Comparison of ENCODE assay signal across 8 mouse cellular contexts in the genomic region with DNA sequence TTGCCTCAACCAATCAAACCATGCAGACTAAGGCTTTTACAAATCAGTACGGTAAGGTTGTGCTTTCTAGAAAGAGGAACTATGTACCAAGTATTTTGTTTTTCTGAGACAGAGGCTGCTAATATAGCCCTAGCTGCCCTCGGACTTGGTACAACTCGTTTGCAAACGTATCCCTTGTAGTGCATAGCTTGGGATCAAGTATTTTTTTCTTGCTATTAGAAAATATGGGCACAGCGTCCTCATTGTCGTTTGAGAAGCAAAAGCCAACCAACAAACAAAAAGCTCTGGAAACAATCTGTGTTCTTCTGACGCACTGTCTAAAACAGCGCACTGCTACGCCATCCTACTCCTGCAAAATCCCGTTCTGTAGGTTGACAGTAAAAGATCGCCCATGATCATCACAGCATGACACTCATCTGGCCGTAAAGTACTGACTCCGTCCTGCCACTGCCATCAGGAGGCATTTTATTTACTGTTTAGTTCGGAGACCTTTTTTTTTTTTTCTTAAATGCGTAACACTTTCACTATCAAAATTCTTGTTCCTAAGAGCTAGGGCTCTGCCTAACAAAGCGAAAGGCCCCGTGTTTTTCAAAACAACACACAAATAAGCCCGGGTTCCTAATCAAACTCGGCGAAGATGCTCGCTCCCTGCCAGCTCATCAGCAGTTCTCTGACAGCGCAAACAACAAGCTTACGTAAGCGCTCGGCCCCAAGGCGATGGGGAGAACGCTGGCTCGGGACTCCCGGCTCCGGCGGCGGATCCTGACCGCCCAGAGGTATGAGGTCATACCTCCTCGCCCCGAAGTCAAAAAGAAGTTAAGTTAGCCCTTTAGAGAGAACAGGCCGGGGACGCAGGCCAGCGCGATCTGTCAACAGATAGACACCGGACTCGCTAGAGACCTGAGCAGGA. TPM values are rescaled to one million over a fixed set of nuclear protein-coding genes. Genes with fewer than 3 reads are reported as not detected.
A peak's percentile ranks its signal among the peaks of the same experiment; 100 is the strongest.
DNase-seq lines count a peak whose midpoint lies in the region; ATAC-seq and TF ChIP-seq lines count a peak whose summit lies in the region.

No protein-coding gene starts in this region.

- 0 out of 2 replicates have a peak overlapping the region, but pooled peaks have one; percentile 32 for H3K27ac ChIP-seq in CH12.LX (ENCODE audit: insufficient read depth, low read depth)
- peak overlapping the region; percentile 83; the same call in 1 of the 2 replicates for H3K27ac ChIP-seq in intestine, embryonic 16.5 days (ENCODE audit: low read length)
- no peak overlapping the region for H3K27ac ChIP-seq in liver, embryonic 11.5 days (ENCODE audit: low read depth, low read length)
- H3K27ac ChIP-seq in midbrain, embryonic 16.5 days (ENCODE audit: low read length): peak overlapping the region; percentile 96; the same call in 1 of the 2 replicates

- TF ChIP-seq POLR2A in CH12.LX (IDR thresholded peaks at IDR 0.05; ENCODE audit: low read depth, low read length): no peak

- TF ChIP-seq EP300 in CH12.LX (IDR thresholded peaks at IDR 0.05; ENCODE audit: low read length): no peak

- in situ Hi-C loops in CH12.LX (cut with MboI; ENCODE audit: low pct_ligation_motif_present, low pct_unique_long_range_greater_than_20kb, low sequenced_read_pairs): no loop called here

- H3K9me3 ChIP-seq in CH12.LX (replicated peaks; ENCODE audit: low read length): no peaks in the 10 kb centered on the region
- no peaks in the 10 kb centered on the region for H3K9me3 ChIP-seq in intestine, embryonic 16.5 days (ENCODE audit: control insufficient read depth, low read length)
- no peaks in the 10 kb centered on the region for H3K9me3 ChIP-seq in liver, embryonic 11.5 days (ENCODE audit: control insufficient read depth, low read length)
- no peaks in the 10 kb centered on the region for H3K9me3 ChIP-seq in midbrain, embryonic 16.5 days (replicated peaks; ENCODE audit: control insufficient read depth, low read length, poor library complexity, severe bottlenecking)

- DNase-seq in 3134 (ENCODE audit: extremely low read depth, insufficient read length, low spot score) (peak; percentile 62), CH12.LX (ENCODE audit: extremely low read depth) (peak; percentile 29)
- DNase-seq in cerebellum, adult 18-20 months: peak; percentile 46 to 58
- peak; percentile 42 for DNase-seq in gastrocnemius, postnatal 25 days
- no peak for DNase-seq in liver, embryonic 11.5 days (ENCODE audit: low spot score)
- no peak for DNase-seq in thymus, postnatal 4 days

- dilution Hi-C loops in CH12.LX (cut with MboI; ENCODE audit: extremely low pct_ligation_motif_present, extremely low pct_unique_long_range_greater_than_20kb, low sequenced_read_pairs): no loop called here

- no peak for TF ChIP-seq RAD21 in CH12.LX (IDR thresholded peaks at IDR 0.05; ENCODE audit: low read depth, low read length)

- peaks cover 44% of the 10 kb centered on the region for H3K79me2 ChIP-seq in CH12.LX (replicated peaks; ENCODE audit: control insufficient read depth, extremely low read depth, insufficient read depth, poor library complexity, severe bottlenecking)

- peaks cover 9 to 34% of the 10 kb centered on the region in 2 experiments for H3K4me1 ChIP-seq in CH12.LX (ENCODE audit: control insufficient read depth in 1 of 2, insufficient read depth in 2 of 2)
- peaks cover 30% of the 10 kb centered on the region for H3K4me1 ChIP-seq in intestine, embryonic 16.5 days (ENCODE audit: control insufficient read depth, insufficient read depth, low read length)
- peaks cover 21% of the 10 kb centered on the region for H3K4me1 ChIP-seq in liver, embryonic 11.5 days (replicated peaks; ENCODE audit: control insufficient read depth, insufficient read depth, low read length)
- H3K4me1 ChIP-seq in midbrain, embryonic 16.5 days (ENCODE audit: control insufficient read depth, insufficient read depth, low read length): peaks cover 35% of the 10 kb centered on the region

- peak; percentile 32 for ATAC-seq in intestine, embryonic 16.5 days
- ATAC-seq in liver, embryonic 11.5 days (replicated peaks; ENCODE audit: low FRiP score): peak; percentile 4; the same call in 1 of the 2 replicates
- no peak; the same call in 1 of the 2 replicates for ATAC-seq in midbrain, embryonic 16.5 days

- peak overlapping the region; percentile 93 to 99 (median 98) for H3K4me3 ChIP-seq in CH12.LX (replicated peaks in 1 of 3; ENCODE audit: low read depth in 2 of 3, low read length in 2 of 3, poor library complexity in 1 of 3)
- peak overlapping the region; percentile 85 for H3K4me3 ChIP-seq in intestine, embryonic 16.5 days (ENCODE audit: low read length)
- peak overlapping the region; percentile 99 for H3K4me3 ChIP-seq in liver, embryonic 11.5 days (ENCODE audit: low read depth, low read length)
- peak overlapping the region; percentile 83 for H3K4me3 ChIP-seq in midbrain, embryonic 16.5 days (ENCODE audit: low read depth, low read length)

- H3K4me2 ChIP-seq in CH12.LX (ENCODE audit: insufficient read depth, low read depth, poor library complexity, severe bottlenecking): peak overlapping the region; percentile 92
- H3K4me2 ChIP-seq in intestine, embryonic 16.5 days (ENCODE audit: low read depth, low read length): peak overlapping the region; percentile 74
- peak overlapping the region; percentile 91 for H3K4me2 ChIP-seq in liver, embryonic 11.5 days
- peak overlapping the region; percentile 92 for H3K4me2 ChIP-seq in midbrain, embryonic 16.5 days (ENCODE audit: low read length)

- 18% methylated on average over 41 of the region's 41 CpGs for WGBS in intestine, embryonic 16.5 days
- 13% methylated on average over 41 of the region's 41 CpGs for WGBS in liver, embryonic 11.5 days
- WGBS in midbrain, embryonic 16.5 days: 20% methylated on average over 39 of the region's 41 CpGs

- no peaks in the 10 kb centered on the region for H3K27me3 ChIP-seq in CH12.LX (replicated peaks)
- no peaks in the 10 kb centered on the region for H3K27me3 ChIP-seq in intestine, embryonic 16.5 days (replicated peaks; ENCODE audit: control insufficient read depth, insufficient read depth, low read length)
- H3K27me3 ChIP-seq in liver, embryonic 11.5 days (replicated peaks; ENCODE audit: control insufficient read depth, insufficient read depth, low read length): no peaks in the 10 kb centered on the region
- no peaks in the 10 kb centered on the region for H3K27me3 ChIP-seq in midbrain, embryonic 16.5 days (ENCODE audit: control insufficient read depth, insufficient read depth, low read depth, low read length)

- H3K9ac ChIP-seq in CH12.LX (ENCODE audit: insufficient read depth, low read depth): peak overlapping the region; percentile 92
- H3K9ac ChIP-seq in intestine, embryonic 16.5 days (ENCODE audit: low read depth, low read length): peak overlapping the region; percentile 94
- peak overlapping the region; percentile 97 for H3K9ac ChIP-seq in liver, embryonic 11.5 days (ENCODE audit: low read depth, low read length)
- H3K9ac ChIP-seq in midbrain, embryonic 16.5 days (ENCODE audit: low read depth, low read length): peak overlapping the region; percentile 81

- H3K36me3 ChIP-seq in CH12.LX (replicated peaks in 1 of 2; ENCODE audit: control insufficient read depth in 1 of 2, insufficient read depth in 1 of 2, low read length in 1 of 2): peaks cover 16 to 58% of the 10 kb centered on the region in 2 experiments
- H3K36me3 ChIP-seq in intestine, embryonic 16.5 days (ENCODE audit: control insufficient read depth, insufficient read depth, low read length): peaks cover 9% of the 10 kb centered on the region
- peaks cover 23% of the 10 kb centered on the region for H3K36me3 ChIP-seq in liver, embryonic 11.5 days (ENCODE audit: control insufficient read depth, insufficient read depth, low read length)
- H3K36me3 ChIP-seq in midbrain, embryonic 16.5 days (ENCODE audit: control insufficient read depth, insufficient read depth, low read length): peaks cover 19% of the 10 kb centered on the region

- no peak for TF ChIP-seq CTCF in CH12.LX (conservative IDR thresholded peaks at IDR 0.05 in 1 of 2, IDR thresholded peaks at IDR 0.05 in 1 of 2; ENCODE audit: low read depth in 2 of 2, low read length in 2 of 2)

RNA-seq across cellular contexts. Expression of gene Gm20716, which starts 0.8 kb away (rescaled TPM):
- 26.1 and 27.8 TPM in 2 replicates for total RNA-seq in CH12.LX (2012; rRNA removed)
- 26.9 and 28.6 TPM in 2 replicates for total RNA-seq in CH12.LX (2014; rRNA removed)
- 30.7 and 34.8 TPM in 2 replicates for polyA plus RNA-seq in CH12.LX (2012; ENCODE audit: insufficient read length, low read depth)
- total RNA-seq in gastrocnemius, postnatal 25 days (2021): 1 to 10 TPM; 8.2 to 9.1 TPM
- 8.5 and 10.2 TPM in 2 replicates for polyA plus RNA-seq in intestine, embryonic 16.5 days (2015; fragmentation: Nextera tagmentation; extraction: Ambion mirVana)
- polyA plus RNA-seq in liver, embryonic 11.5 days (2014; fragmentation: Nextera tagmentation; extraction: Ambion mirVana): 14.6 and 17.1 TPM in 2 replicates
- polyA plus RNA-seq in midbrain, embryonic 16.5 days (2015; fragmentation: Nextera tagmentation; extraction: Ambion mirVana): 18.2 and 21.7 TPM in 2 replicates

RNA-seq across cellular contexts. Expression of gene Dpm1, which starts 1.0 kb away (rescaled TPM):
- total RNA-seq in CH12.LX (2012; rRNA removed) (28.5 and 34.5 TPM in 2 replicates), CH12.LX (2014; rRNA removed) (52.9 and 55.3 TPM in 2 replicates)
- 30.7 and 54.9 TPM in 2 replicates for polyA plus RNA-seq in CH12.LX (2012; ENCODE audit: insufficient read length, low read depth)
- total RNA-seq in gastrocnemius, postnatal 25 days (2021): 10 to 100 TPM; 70.2 to 73.6 TPM
- polyA plus RNA-seq in intestine, embryonic 16.5 days (2015; fragmentation: Nextera tagmentation; extraction: Ambion mirVana): 84.8 and 99.3 TPM in 2 replicates
- 106 TPM in 2 replicates for polyA plus RNA-seq in liver, embryonic 11.5 days (2014; fragmentation: Nextera tagmentation; extraction: Ambion mirVana)
- 80.3 and 83.4 TPM in 2 replicates for polyA plus RNA-seq in midbrain, embryonic 16.5 days (2015; fragmentation: Nextera tagmentation; extraction: Ambion mirVana)

RNA-seq across cellular contexts. Expression of gene Mocs3, which starts 1.1 kb away (rescaled TPM):
- 10.6 and 13.3 TPM in 2 replicates for total RNA-seq in CH12.LX (2012; rRNA removed)
- total RNA-seq in CH12.LX (2014; rRNA removed): 8.0 and 9.5 TPM in 2 replicates
- polyA plus RNA-seq in CH12.LX (2012; ENCODE audit: insufficient read length, low read depth): 7.2 and 7.6 TPM in 2 replicates
- 1 to 10 TPM; 3.9 to 4.0 TPM for total RNA-seq in gastrocnemius, postnatal 25 days (2021)
- polyA plus RNA-seq in intestine, embryonic 16.5 days (2015; fragmentation: Nextera tagmentation; extraction: Ambion mirVana): 3.4 and 5.9 TPM in 2 replicates
- 8.2 and 8.9 TPM in 2 replicates for polyA plus RNA-seq in liver, embryonic 11.5 days (2014; fragmentation: Nextera tagmentation; extraction: Ambion mirVana)
- 7.5 and 8.5 TPM in 2 replicates for polyA plus RNA-seq in midbrain, embryonic 16.5 days (2015; fragmentation: Nextera tagmentation; extraction: Ambion mirVana)

RNA-seq across cellular contexts. Expression of gene Adnp, which starts 22.5 kb away (rescaled TPM):
- total RNA-seq in CH12.LX (2012; rRNA removed) (3.3 and 3.5 TPM in 2 replicates), CH12.LX (2014; rRNA removed) (1.3 TPM in 2 replicates)
- 11.8 and 12.9 TPM in 2 replicates for polyA plus RNA-seq in CH12.LX (2012; ENCODE audit: insufficient read length, low read depth)
- 10 to 100 TPM; 15.2 to 16.7 TPM for total RNA-seq in gastrocnemius, postnatal 25 days (2021)
- polyA plus RNA-seq in intestine, embryonic 16.5 days (2015; fragmentation: Nextera tagmentation; extraction: Ambion mirVana): 0.88 and 1.0 TPM in 2 replicates
- 4.2 and 5.3 TPM in 2 replicates for polyA plus RNA-seq in liver, embryonic 11.5 days (2014; fragmentation: Nextera tagmentation; extraction: Ambion mirVana)
- 2.7 and 2.8 TPM in 2 replicates for polyA plus RNA-seq in midbrain, embryonic 16.5 days (2015; fragmentation: Nextera tagmentation; extraction: Ambion mirVana)

RNA-seq across cellular contexts. Expression of gene Kcng1, which starts 52.2 kb away (rescaled TPM):
- total RNA-seq in CH12.LX (2012; rRNA removed) (not detected in 2 replicates), CH12.LX (2014; rRNA removed) (not detected in 2 replicates)
- polyA plus RNA-seq in CH12.LX (2012; ENCODE audit: insufficient read length, low read depth): 0.14 and 0.16 TPM in 2 replicates
- total RNA-seq in gastrocnemius, postnatal 25 days (2021): under 1 TPM; 0.21 to 0.26 TPM
- 6.1 and 6.4 TPM in 2 replicates for polyA plus RNA-seq in intestine, embryonic 16.5 days (2015; fragmentation: Nextera tagmentation; extraction: Ambion mirVana)
- 0.90 and 0.95 TPM in 2 replicates for polyA plus RNA-seq in liver, embryonic 11.5 days (2014; fragmentation: Nextera tagmentation; extraction: Ambion mirVana)
- 3.5 and 3.6 TPM in 2 replicates for polyA plus RNA-seq in midbrain, embryonic 16.5 days (2015; fragmentation: Nextera tagmentation; extraction: Ambion mirVana)

Comparison
In these comparisons a context has a peak if more than half of its experiments do, and no peak if none do; other contexts are left out.
1. DNase-seq: peak in 3134 (single experiment), CH12.LX (single experiment), cerebellum, adult 18-20 months (2 of 2) and gastrocnemius, postnatal 25 days (single experiment); none in liver, embryonic 11.5 days (single experiment) and thymus, postnatal 4 days (single experiment).
2. Peak in every context shown above with its lines, with median percentiles within 50 percentile points of each other: H3K4me2 ChIP-seq, H3K4me3 ChIP-seq and H3K9ac ChIP-seq.